Mouse (Mus musculus) brown adipose tissue, adult 24 weeks (tissue): ENCODE results near the gene Cnst. TPM values are rescaled to one million over a fixed set of nuclear protein-coding genes. Genes with fewer than 3 reads are reported as not detected.

Experiments used
- H3K27ac ChIP-seq: fragments of 200-500 bp; replicated peaks from 2 replicates; pipeline ENCODE4 v1.5.1; 2012; ENCODE audit warnings: low read depth, mild to moderate bottlenecking, low read length
- H3K4me1 ChIP-seq: fragments of 200-500 bp; 2 replicates; pipeline ENCODE4 v1.6.1; 2012; ENCODE audit warnings: low read length, mixed read lengths; ENCODE audit not compliant: control insufficient read depth, insufficient read depth, insufficient read length
- H3K4me3 ChIP-seq: fragments of 200-500 bp; 2 replicates; pipeline ENCODE4 v1.5.1; 2012; ENCODE audit warnings: low read depth, mild to moderate bottlenecking, low read length, moderate library complexity; ENCODE audit not compliant: insufficient read depth
- polyA plus RNA-seq: library from polyadenylated mRNA; stranded (reverse); fragments of >200 nt; gene quantifications from 2 replicates; pipeline ENCODE4 v1.2.4, GENCODE M21; 2012; ENCODE audit not compliant: missing spikeins, insufficient read depth, insufficient read length

The Cnst gene
- polyA plus RNA-seq, 1 experiment, result 43.3 TPM

- H3K27ac ChIP-seq, result no peak overlapping the region
- no peak overlapping the region for H3K4me3 ChIP-seq
- peaks cover 9% of the 10 kb centered on the region for H3K4me1 ChIP-seq
Measured at GRCm38 (mm10) chr1:179598386-179598785, 52.2 kb downstream of the Cnst start.

DNA sequence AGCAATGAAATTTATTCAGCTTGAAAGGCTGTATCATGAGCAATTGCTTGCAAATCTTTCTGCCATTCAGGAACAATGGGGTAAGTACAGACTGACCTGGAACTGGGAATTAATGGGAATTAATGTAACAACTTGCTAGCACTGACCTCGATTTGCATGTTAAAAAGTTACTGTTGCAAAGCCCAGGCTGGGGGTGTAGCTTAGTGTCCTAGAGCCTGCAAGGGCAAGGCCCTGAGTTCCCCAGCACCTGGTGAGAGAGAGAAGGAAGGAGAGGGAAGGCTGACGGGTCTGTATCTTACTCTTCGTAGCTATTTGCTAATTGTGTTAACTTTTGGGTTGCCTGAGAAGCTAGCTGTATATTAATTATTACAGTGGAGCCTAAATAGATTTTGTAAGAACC, 58.4 kb downstream of the Cnst start:
- Histone ChIP-seq H3K4me1 (peaks cover 7% of the 10 kb centered on the region), H3K27ac (no peak overlapping the region)

GRCm38 (mm10) chr1:179606004-179606723, 60.0 kb downstream of the Cnst start:
- no peak overlapping the region for H3K27ac ChIP-seq
- no peak overlapping the region for H3K4me3 ChIP-seq
- H3K4me1 ChIP-seq, result 0 out of 2 replicates have a peak, but pooled peaks cover 2% of the 10 kb centered on the region

More for the DNA sequence above, 58.4 kb downstream of the Cnst start:
- H3K4me3 ChIP-seq, result no peak overlapping the region

GRCm38 (mm10) chr1:179608521-179608920, 62.4 kb downstream of the Cnst start:
- 0 out of 2 replicates have a peak overlapping the region, but pooled peaks have one; percentile 24 for H3K27ac ChIP-seq
- no peak overlapping the region for H3K4me3 ChIP-seq
- 0 out of 2 replicates have a peak, but pooled peaks cover 2% of the 10 kb centered on the region for H3K4me1 ChIP-seq

GRCm38 (mm10) chr1:179609724-179610505, 63.7 kb downstream of the Cnst start:
- Histone ChIP-seq H3K4me3 (no peak overlapping the region), H3K4me1 (0 out of 2 replicates have a peak, but pooled peaks cover 2% of the 10 kb centered on the region), H3K27ac (no peak overlapping the region)

- Histone ChIP-seq H3K27ac (no peak overlapping the region), H3K4me3 (no peak overlapping the region), H3K4me1 (0 out of 2 replicates have a peak, but pooled peaks cover 2% of the 10 kb centered on the region)
Measured at GRCm38 (mm10) chr1:179611182-179611581, 65.0 kb downstream of the Cnst start.

GRCm38 (mm10) chr1:179612418-179612817, 66.2 kb downstream of the Cnst start:
- Histone ChIP-seq H3K27ac (no peak overlapping the region), H3K4me3 (no peak overlapping the region), H3K4me1 (0 out of 2 replicates have a peak, but pooled peaks cover 2% of the 10 kb centered on the region)

- H3K4me3 ChIP-seq, result no peak overlapping the region
- 0 out of 2 replicates have a peak, but pooled peaks cover 2% of the 10 kb centered on the region for H3K4me1 ChIP-seq
- no peak overlapping the region for H3K27ac ChIP-seq
Measured at GRCm38 (mm10) chr1:179612986-179613505, 66.9 kb downstream of the Cnst start.

GRCm38 (mm10) chr1:179617426-179617825, 71.3 kb downstream of the Cnst start:
- Histone ChIP-seq H3K4me3 (no peak overlapping the region), H3K4me1 (no peaks in the 10 kb centered on the region), H3K27ac (no peak overlapping the region)

- no peak overlapping the region for H3K4me3 ChIP-seq
- H3K4me1 ChIP-seq, result no peaks in the 10 kb centered on the region
- H3K27ac ChIP-seq, result no peak overlapping the region
Measured at GRCm38 (mm10) chr1:179622665-179623064, 76.5 kb downstream of the Cnst start.

GRCm38 (mm10) chr1:179623657-179624056, 77.5 kb downstream of the Cnst start:
- H3K4me1 ChIP-seq, result no peaks in the 10 kb centered on the region
- no peak overlapping the region for H3K4me3 ChIP-seq
- H3K27ac ChIP-seq, result 0 out of 2 replicates have a peak overlapping the region, but pooled peaks have one; percentile 9

- H3K4me3 ChIP-seq, result no peak overlapping the region
- H3K4me1 ChIP-seq, result no peaks in the 10 kb centered on the region
- no peak overlapping the region for H3K27ac ChIP-seq
Measured at GRCm38 (mm10) chr1:179624354-179624753, 78.2 kb downstream of the Cnst start.

GRCm38 (mm10) chr1:179627855-179628254, 81.7 kb downstream of the Cnst start:
- H3K4me3 ChIP-seq, result no peak overlapping the region
- no peak overlapping the region for H3K27ac ChIP-seq

DNA sequence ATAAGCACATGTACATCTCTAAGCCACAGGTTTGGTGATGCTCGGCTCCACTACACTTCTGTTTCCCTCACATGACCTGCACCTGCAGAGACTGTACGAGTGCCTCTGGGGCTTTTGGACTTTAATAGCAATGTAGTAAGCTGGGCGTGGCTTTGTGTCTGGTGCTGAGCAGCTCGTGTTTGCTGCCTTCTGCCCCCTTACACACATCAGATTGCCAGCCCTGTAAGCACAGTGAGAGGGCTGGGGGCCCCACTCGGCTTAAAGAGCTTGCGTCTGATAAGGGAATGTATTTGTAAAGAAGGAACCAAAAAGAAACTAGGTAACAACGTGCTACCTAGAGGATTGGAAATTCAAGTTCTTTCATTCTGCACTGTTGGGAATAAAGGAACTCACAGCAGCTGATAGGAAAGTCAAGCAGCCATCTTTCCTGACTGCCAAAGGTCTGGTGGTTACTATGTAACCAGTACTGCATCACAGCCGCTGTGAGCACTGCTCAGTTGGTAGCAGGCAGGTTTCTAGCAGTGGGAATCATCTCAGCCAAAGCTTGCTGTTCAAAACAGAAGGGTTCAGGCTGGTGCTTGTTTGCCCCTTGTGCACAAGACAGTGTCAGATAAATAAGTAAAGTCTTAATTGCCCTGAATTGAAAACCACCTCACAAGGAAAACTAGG, 82.4 kb downstream of the Cnst start:
- no peaks in the 10 kb centered on the region for H3K4me1 ChIP-seq
- no peak overlapping the region for H3K4me3 ChIP-seq
- H3K27ac ChIP-seq, result no peak overlapping the region

More at GRCm38 (mm10) chr1:179627855-179628254, 81.7 kb downstream of the Cnst start:
- H3K4me1 ChIP-seq, result no peaks in the 10 kb centered on the region

- Histone ChIP-seq H3K4me3 (no peak overlapping the region), H3K4me1 (no peaks in the 10 kb centered on the region), H3K27ac (no peak overlapping the region)
Measured at GRCm38 (mm10) chr1:179629276-179629675, 83.1 kb downstream of the Cnst start.
